Mouse (Mus musculus) intestine, postnatal 0 days (tissue): ENCODE results near the gene Apoc3. TPM values are rescaled to one million over a fixed set of nuclear protein-coding genes. Genes with fewer than 3 reads are reported as not detected.

Experiments
- ATAC-seq: fragments of 200-750 bp; cut with Nextera tagmentation; 2 replicates; pipeline ENCODE4 v1.8.0; 2017; ENCODE audit warnings: mild to moderate bottlenecking, moderate TSS enrichment, moderate library complexity
- H3K27ac ChIP-seq: fragments of 300-500 bp; sonication (generic); 2 replicates; pipeline ENCODE4 v1.5.1; 2014; ENCODE audit warnings: mild to moderate bottlenecking, low read depth, low read length, moderate library complexity
- H3K27me3 ChIP-seq: fragments of 300-500 bp; sonication (generic); replicated peaks from 2 replicates; pipeline ENCODE4 v1.6.1; 2014; ENCODE audit warnings: low read length, mixed read lengths; ENCODE audit not compliant: control insufficient read depth, insufficient read depth
- H3K36me3 ChIP-seq: fragments of 300-500 bp; sonication (generic); 2 replicates; pipeline ENCODE4 v1.6.1; 2014; ENCODE audit warnings: mild to moderate bottlenecking, moderate library complexity; ENCODE audit not compliant: control insufficient read depth, insufficient read depth
- H3K4me1 ChIP-seq: fragments of 300-500 bp; sonication (generic); replicated peaks from 2 replicates; pipeline ENCODE4 v1.6.1; 2014; ENCODE audit warnings: antibody characterized with exemption, low read length, mixed read lengths; ENCODE audit not compliant: control insufficient read depth, insufficient read depth
- H3K4me2 ChIP-seq: fragments of 300-500 bp; sonication (generic); replicated peaks from 2 replicates; pipeline ENCODE4 v1.6.1; 2014; ENCODE audit warnings: low read depth, mild to moderate bottlenecking, moderate library complexity
- H3K4me3 ChIP-seq: fragments of 300-500 bp; sonication (generic); 2 replicates; pipeline ENCODE4 v1.5.1; 2014; ENCODE audit warnings: low read depth, low read length
- H3K9ac ChIP-seq: fragments of 300-500 bp; sonication (generic); 2 replicates; pipeline ENCODE4 v1.6.1; 2014; ENCODE audit warnings: mild to moderate bottlenecking, low read depth, low read length
- H3K9me3 ChIP-seq: fragments of 300-500 bp; sonication (generic); 2 replicates; pipeline ENCODE4 v1.6.1; 2016; ENCODE audit warnings: mixed run types; ENCODE audit not compliant: control insufficient read depth
- CTCF ChIP-seq: sonication (generic); IDR thresholded peaks from 2 replicates; pipeline ENCODE4 v1.5.1; 2016; ENCODE audit warnings: low read depth, mild to moderate bottlenecking, control low read depth, antibody characterized with exemption, moderate library complexity
- WGBS: fragments of 180-500 bp; shearing (Covaris S2); extraction: QIAGEN DNeasy Blood & Tissue Kit; methylation state at CpG from one replicate; pipeline ENCODE4 v1.1.7; 2014; 5-methylcytosine and 5-hydroxymethylcytosine counted together
- polyA plus RNA-seq: library from polyadenylated mRNA; unstranded; fragments of >200 nt; fragmentation: Nextera tagmentation; extraction: Ambion mirVana; gene quantifications from 2 replicates; pipeline ENCODE4 v1.2.1, GENCODE M21; 2015

Apoc3 gene
- polyA plus RNA-seq, 1 experiment from 2014 or later, result 8,903 TPM

- Histone ChIP-seq H3K4me1 (0 out of 2 replicates have a peak, but pooled peaks cover 7% of the 10 kb centered on the region), H3K4me3 (no peak overlapping the region), H3K27me3 (no peaks in the 10 kb centered on the region), H3K27ac (peak overlapping the region; percentile 94), H3K9me3 (no peaks in the 10 kb centered on the region), H3K4me2 (no peak overlapping the region), H3K9ac (0 out of 2 replicates have a peak overlapping the region, but pooled peaks have one; percentile 11), H3K36me3 (peaks cover 52% of the 10 kb centered on the region)
- ATAC-seq, result peak; percentile 92
- WGBS, result 27% methylated on average over 10 of the region's 10 CpGs
- peak; percentile 25 for TF ChIP-seq CTCF
These were observed 28.5 kb downstream of the Apoc3 start for GRCm38 (mm10) chr9:46206834-46207500.

GRCm38 (mm10) chr9:46199609-46200008, 35.8 kb downstream of the Apoc3 start:
- Histone ChIP-seq H3K27me3 (no peaks in the 10 kb centered on the region), H3K4me1 (no peaks in the 10 kb centered on the region), H3K9ac (no peak overlapping the region), H3K36me3 (peaks cover 66% of the 10 kb centered on the region), H3K4me3 (no peak overlapping the region), H3K4me2 (no peak overlapping the region), H3K27ac (no peak overlapping the region), H3K9me3 (no peaks in the 10 kb centered on the region)
- TF ChIP-seq CTCF, result no peak
- 68% methylated on average over 2 of the region's 2 CpGs for WGBS
- ATAC-seq, result no peak

- Histone ChIP-seq H3K27ac (no peak overlapping the region), H3K36me3 (peaks cover 66% of the 10 kb centered on the region), H3K4me3 (no peak overlapping the region), H3K9me3 (no peaks in the 10 kb centered on the region), H3K9ac (no peak overlapping the region), H3K4me2 (no peak overlapping the region), H3K27me3 (no peaks in the 10 kb centered on the region), H3K4me1 (no peaks in the 10 kb centered on the region)
- ATAC-seq, result no peak
- TF ChIP-seq CTCF, result no peak
- WGBS, result 84% methylated on average over 7 of the region's 7 CpGs
These were observed 36.5 kb downstream of the Apoc3 start for GRCm38 (mm10) chr9:46198936-46199335.

- WGBS, result 85% methylated on average over 9 of the region's 9 CpGs
- peaks cover 68% of the 10 kb centered on the region for H3K36me3 ChIP-seq
- no peak for ATAC-seq
These were observed 37.0 kb downstream of the Apoc3 start for GRCm38 (mm10) chr9:46198461-46198860.

GRCm38 (mm10) chr9:46196699-46197169, 38.7 kb downstream of the Apoc3 start:
- peaks cover 59% of the 10 kb centered on the region for H3K36me3 ChIP-seq
- H3K27ac ChIP-seq, result no peak overlapping the region; the same call in 1 of the 2 replicates
- no peak for TF ChIP-seq CTCF
- no peaks in the 10 kb centered on the region for H3K9me3 ChIP-seq
- no peaks in the 10 kb centered on the region for H3K27me3 ChIP-seq
- no peak overlapping the region for H3K4me2 ChIP-seq
- no peak overlapping the region for H3K4me3 ChIP-seq
- H3K4me1 ChIP-seq, result no peaks in the 10 kb centered on the region
- 64% methylated on average over 12 of the region's 12 CpGs for WGBS
- H3K9ac ChIP-seq, result no peak overlapping the region
- ATAC-seq, result no peak

More at GRCm38 (mm10) chr9:46198461-46198860, 37.0 kb downstream of the Apoc3 start:
- Histone ChIP-seq H3K4me1 (no peaks in the 10 kb centered on the region), H3K9me3 (no peaks in the 10 kb centered on the region), H3K27me3 (no peaks in the 10 kb centered on the region), H3K9ac (no peak overlapping the region), H3K4me3 (no peak overlapping the region), H3K4me2 (no peak overlapping the region), H3K27ac (no peak overlapping the region)
- no peak for TF ChIP-seq CTCF

GRCm38 (mm10) chr9:46194809-46195208, 40.6 kb downstream of the Apoc3 start:
- H3K9ac ChIP-seq, result no peak overlapping the region
- no peak overlapping the region for H3K4me2 ChIP-seq
- 78% methylated on average over 9 of the region's 9 CpGs for WGBS
- no peak for TF ChIP-seq CTCF
- H3K4me1 ChIP-seq, result no peaks in the 10 kb centered on the region
- no peak overlapping the region for H3K4me3 ChIP-seq
- H3K27me3 ChIP-seq, result no peaks in the 10 kb centered on the region
- no peak overlapping the region for H3K27ac ChIP-seq
- H3K36me3 ChIP-seq, result peaks cover 49% of the 10 kb centered on the region
- H3K9me3 ChIP-seq, result no peaks in the 10 kb centered on the region
- ATAC-seq, result no peak
